Mouse (Mus musculus) T-helper 1 cell (primary cell): ENCODE results near the gene Psmd9.

ENCODE experiments used
- in situ Hi-C: fragments of 300-600 bp; cut with MboI, MseI; formaldehyde crosslinking; loops from one replicate; pipeline ENCODE4 v1.15.1; 2025; ENCODE audit warnings: high pct_unique_total_duplicates

Gene Psmd9

DNA sequence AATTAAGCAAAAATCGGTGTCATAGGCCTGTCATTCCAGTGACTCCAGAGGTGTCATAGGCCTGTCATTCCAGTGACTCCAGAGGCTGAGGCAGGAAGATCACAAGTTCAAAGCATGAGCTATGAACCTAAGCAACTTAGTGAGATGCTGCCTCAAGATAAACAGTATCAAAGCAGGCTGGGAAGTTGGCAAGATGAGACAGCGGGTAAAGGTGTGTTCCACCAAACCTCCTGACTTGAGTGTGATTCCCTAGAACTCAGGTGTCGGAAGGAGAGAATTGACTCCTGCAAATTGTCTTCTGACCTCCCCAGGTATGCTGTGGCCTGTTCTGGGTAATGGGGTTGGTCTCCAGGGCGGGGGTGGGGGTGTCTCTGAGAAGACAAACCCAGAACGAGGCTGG, at the start of gene Psmd9:
Psmd9 (plus strand) TSS at position 130 of the 400 bp plus-strand sequence.
- in situ Hi-C loops: no loop called here

DNA sequence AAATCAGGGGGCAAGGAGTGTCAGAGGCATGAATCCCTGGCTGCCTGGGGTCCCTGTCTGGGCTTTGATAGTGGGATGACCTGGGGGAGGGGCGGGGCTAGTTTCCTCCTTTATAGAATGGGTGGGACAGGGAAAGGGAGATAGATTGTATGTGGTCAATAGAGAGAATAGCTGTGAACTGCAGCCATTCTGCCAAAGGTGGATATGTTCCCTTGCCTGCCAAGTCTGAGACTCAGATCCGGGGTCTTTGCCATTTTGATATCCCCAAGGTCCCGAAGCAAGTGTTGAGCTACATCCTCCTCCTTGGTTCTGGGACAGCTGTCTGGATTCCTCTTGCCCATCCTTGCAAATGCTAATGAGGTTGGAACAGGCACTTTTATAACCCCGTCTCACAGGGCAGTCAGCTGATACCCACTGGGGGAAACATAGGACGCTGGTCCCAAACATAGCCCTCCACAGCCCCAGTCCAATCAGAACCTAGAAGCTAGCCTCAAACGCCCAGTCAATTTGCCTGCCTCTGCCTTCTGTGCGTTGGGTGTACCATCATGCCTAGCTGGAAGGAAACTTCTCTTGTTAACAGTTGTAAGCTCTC, 48.5 kb upstream of the Psmd9 start:
- in situ Hi-C loops: loop anchor here (5.0 kb wide), 1 partner anchor 52 kb away; no protein-coding TSS in a partner anchor

DNA sequence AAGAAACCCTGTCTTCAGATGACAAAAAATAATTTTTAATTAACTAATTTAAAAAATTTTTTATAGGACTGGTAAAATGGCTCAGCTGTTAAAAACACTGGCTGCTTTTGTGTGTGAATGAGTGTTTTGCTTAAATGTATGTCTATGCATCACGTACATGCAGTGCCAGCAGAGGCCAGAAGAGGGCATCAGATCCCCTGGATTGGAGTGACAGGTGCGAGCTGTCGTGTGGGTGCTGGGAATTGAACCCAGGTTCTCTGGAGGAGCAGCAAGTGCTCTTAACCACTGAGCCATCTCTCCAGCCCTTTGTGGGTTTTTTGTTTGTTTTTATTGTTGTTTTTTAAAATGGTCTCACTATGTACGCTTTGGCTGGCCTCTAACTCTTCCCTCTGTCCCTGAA, 47.0 kb upstream of the Psmd9 start:
- in situ Hi-C loops: loop anchor here (5.0 kb wide), 1 partner anchor 50 kb away; no protein-coding TSS in a partner anchor

DNA sequence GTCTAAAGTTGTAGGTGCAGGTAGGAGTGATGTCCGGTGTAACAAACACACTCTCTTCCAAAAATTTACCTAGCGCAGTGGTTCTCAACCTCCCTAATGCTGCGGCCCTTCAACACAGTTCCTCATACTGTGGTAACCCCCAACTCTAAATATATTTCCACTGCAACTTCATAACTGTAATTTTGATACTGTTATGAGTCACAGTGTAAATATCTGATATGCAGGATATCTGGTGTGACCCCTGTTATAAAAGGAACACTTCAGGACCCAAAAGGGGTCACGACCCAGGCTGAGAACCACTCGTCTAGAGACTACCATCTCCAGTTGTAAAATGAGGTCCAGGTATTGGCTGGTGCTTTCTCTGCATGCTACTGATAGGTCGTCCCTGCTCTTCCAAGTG, 44.1 kb upstream of the Psmd9 start:
- in situ Hi-C loops: no loop called here

DNA sequence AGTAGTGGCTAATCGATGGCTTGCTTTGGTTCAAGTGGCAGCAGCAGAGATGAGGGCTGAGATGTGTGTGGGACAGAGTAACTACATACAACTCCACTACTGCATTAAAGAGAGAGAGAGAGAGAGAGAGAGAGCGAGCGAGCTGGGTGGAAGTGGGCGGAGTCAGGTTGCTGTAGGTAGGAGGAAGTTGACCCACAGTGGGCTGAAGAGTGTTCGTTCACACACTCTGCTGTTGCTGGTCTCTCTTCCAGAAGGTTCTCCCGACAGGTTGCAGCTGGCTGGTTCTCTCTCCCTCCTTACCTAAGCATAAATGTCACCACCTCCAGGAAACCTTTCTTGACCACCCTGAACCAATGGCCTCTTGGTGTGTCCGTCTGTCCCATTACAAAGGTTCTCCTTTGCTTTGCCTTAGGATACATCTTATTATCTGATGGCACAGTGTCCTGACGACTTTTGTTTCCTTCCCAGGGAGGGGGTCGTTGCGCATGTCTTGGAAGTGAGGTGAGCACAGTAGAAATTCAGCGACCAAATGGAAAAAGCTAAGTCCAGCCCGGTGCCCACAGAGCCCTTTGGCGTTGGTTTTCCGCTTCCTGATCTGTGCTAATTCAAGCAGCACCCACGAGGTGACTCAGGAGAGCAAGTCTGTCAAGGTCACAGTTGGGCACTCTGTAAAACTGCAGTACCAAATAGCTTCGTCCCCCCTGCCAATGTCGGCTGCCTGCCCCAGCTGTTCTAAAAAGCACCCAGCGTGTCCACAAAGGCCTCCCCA, 43.4 kb upstream of the Psmd9 start:
- in situ Hi-C loops: no loop called here

DNA sequence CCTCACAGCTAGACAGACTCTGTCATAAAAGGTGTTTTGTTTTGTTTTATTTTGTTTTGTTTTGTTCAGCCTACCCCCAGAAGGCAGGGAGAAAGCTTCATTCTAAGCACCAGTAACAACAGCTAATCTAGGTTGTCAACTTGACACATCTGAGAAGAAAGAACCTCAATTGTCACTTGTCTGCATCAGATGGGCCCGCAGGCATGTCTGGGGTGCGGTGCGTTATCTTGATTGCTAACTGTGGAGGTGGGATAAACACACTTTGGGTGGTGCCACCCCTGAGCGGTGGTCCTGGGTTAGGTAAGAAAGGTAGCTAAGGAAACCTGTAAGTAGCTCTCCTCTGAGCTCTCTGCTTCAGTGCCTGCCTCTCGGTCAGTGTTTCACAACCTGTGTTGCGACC, 42.2 kb upstream of the Psmd9 start:
- in situ Hi-C loops: no loop called here

DNA sequence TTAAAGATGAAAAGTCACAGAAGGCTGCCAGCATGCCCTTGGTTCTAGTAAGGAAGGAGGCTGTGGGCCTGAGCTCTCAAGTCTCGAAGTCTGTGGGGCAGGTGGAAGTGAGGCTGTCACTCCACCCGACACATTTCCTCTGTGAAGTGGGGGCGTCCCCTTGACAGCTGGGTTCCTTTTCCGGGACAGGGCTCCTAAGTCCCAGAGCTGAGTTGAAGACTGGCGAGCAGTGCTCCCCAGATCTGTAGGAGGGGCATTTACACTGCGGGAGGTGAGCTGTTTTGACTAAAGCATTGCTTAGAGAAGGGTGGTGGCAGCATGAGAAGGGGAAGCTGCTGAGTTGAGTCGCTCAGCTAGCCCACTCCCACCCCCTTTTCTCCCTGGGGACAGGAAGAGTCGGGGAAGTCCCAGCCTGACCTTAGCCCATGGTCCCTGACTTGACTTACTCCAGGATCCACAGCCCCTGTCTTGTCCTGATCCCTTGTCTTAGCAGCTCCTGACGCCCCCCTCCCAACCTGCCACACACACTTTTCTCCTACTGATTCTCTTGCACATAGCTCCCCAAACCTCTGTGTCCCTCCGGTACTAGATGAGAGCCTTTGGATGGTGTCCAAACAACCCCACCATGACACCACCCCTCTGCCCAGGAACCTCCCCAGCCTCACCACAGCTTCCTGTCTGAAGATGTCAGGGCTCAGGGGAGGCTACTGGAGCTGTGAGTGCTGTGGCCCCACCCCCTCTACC, 40.6 kb upstream of the Psmd9 start:
- in situ Hi-C loops: no loop called here

DNA sequence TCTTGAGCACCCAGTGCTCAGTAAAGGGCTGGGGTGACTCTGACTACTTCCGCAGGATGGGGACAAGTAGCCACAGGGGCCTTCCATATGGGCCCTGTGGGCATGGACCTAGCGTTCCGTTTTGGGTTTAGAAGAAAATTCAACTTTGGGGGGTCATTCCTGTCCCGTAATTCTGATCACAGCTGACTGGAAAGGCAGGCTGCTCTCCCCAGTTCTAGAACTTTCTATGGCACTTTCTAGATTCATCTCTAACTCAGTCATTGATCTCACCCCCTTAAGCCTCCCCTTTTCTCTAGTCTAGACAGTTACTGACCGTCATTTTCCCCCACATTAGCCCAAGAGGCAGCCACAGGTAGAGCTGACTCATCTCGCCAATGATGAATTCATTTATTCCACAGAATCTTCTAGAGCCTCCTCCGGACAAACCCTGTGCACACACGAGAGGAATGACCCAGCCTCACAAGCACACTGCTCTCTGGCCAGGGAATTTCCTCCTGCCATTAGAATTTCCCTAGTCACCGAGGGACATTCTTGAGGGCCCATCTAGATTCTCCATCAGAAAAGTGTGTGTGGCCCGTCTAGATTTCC, 39.9 kb upstream of the Psmd9 start:
- in situ Hi-C loops: no loop called here

DNA sequence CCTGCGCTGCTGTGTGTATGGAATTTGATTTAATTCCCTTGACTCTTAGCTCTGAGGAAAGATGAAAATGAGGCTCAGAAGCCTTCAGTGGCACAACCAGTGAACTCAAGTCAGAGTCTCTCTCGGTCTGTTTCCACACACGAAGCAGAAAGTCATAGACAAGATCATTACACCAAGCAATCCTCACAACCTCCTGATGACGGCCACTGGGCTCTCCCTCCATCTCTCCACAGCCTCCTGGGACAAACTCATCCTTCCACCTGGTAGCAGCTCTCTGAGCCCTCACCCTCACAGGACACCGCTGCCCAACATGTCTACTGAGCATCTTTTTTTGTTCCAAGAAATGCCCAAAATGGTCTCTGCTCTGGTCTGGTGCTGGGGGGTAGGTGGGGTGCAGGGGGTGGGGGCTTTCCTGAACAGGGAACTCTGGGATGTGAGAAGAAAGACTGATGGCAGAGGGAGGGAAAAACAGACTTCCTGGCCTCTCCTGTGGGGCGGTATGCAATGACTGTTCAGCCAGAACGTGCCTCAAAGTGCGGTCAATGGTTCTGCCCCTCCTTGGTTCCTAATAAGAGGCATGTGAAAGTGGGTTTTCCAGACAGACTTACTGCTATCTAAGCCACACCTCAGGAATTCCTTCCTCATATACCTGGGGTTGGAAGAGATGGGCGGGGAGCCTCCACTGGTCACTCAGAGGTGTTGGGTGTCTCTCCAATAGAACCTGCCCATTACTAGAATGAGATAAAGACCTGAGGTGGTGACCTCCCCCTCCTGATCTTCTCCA, 39.0 kb upstream of the Psmd9 start:
- in situ Hi-C loops: loop anchor here (10.0 kb wide), 1 partner anchor 65 kb away; the partner anchor contains the start of gene Tmem120b

DNA sequence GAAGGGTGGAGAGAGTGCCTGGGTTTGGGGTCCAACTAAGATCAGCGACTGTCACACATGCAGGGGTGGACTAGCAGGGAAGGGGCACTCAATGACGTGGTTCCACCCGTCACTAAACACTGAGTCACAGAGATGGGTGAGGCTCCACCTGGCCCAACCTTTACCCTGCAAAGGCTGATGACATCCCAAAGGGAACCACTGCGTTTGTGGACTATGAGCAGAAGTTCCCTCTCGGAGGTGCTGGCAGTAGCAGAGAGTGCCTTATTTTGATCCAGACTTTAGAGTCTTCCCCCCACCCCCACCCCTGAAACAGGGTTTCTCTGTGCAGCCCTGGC, 38.4 kb upstream of the Psmd9 start:
- in situ Hi-C loops: loop anchor here (10.0 kb wide), 1 partner anchor 66 kb away; the partner anchor contains the start of gene Tmem120b

DNA sequence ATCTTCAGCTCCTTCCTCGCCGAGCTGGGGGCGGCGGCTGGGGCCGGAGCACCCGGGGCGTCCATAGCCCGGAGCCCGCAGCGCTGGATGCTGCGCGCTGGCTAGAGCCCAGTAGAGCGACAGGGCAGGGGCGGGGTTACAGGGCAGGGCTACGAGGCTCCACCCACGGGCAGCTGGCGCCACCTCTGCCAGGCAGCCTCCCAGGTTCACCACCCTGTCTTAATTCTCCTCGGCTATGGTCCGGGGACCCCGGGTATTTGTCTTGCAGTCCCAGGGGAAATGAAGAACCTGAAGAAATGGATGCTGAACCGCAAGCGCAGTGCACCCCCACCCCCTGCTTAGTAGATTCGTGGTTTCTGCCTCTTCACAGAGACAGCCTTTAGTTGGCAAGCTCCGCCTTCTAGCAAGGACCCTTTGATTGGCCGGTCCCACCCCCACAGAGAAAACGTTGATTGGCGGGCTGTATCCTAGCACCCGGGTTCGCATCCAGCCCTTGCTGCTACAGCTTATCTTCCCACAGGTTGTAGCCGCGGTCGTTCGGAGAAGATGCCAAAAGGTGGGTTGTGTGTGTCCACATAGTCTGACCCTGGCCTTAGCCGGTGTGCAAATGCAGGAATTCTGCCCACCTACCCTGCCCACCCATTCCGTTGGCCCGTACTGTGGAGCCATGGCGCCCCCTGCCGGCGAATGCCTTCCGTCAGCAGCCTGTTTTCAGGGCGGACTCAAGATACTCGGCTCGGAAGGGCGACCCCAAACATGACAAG, 36.7 kb upstream of the Psmd9 start, which contains the start of gene Rhof:
Rhof (minus strand) TSS at position 385 of the 764 bp plus-strand sequence.
- in situ Hi-C loops: loop anchor here (10.0 kb wide), 1 partner anchor 68 kb away; the partner anchor contains the start of gene Tmem120b

DNA sequence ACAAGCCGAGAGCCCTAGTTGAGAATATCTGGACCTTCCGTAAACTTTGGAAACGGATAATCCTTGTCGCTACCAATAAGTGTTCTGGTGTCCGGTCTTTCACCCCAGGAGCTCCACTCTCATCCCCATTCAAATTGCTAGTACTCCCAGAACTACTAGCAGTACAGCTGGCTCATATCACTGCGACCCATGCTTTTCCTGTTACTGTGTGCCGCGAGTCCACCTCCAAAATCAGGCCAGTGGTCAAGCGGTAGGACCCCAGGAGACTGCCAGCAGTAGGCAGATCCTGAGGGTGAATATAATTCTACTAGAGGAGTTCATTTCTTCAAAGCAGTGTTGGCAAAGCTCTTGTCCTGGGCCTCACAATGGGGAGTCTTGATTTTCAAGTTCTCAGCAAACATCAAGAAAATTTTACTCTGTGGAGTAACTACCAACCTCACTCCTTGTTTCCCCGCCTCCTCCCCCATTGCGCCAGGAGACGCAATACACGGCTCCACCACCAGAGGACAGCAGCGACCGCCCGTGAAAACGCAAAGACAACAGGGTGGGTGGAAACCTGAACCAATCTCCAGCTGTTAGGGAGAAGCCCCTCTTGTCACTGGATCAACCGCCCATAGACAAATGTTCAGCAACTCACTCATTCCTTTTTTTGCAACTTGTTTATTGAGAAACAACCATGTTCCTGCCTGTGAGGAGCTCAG, 36.0 kb upstream of the Psmd9 start:
- in situ Hi-C loops: loop anchor here (10.0 kb wide), 1 partner anchor 68 kb away; the partner anchor contains the start of gene Tmem120b

DNA sequence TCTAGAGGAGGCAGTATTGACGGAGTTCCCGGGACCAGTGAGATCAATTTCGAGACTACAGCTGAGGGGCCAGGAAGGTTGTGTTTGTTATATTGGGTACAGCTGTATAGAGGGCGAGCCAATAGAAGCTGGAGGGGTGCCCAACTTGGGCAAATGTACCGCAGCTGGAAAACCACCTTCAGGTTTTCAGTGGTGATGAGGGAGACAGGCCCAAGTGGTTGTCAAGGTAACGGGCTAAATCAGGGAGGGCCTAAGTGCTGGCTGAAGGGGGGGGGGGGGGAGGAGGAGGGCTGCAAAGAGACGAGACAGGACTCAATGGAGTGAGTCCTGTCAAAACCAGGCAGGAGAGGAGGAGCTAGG, 35.4 kb upstream of the Psmd9 start:
- in situ Hi-C loops: loop anchor here (10.0 kb wide), 1 partner anchor 69 kb away; the partner anchor contains the start of gene Tmem120b

DNA sequence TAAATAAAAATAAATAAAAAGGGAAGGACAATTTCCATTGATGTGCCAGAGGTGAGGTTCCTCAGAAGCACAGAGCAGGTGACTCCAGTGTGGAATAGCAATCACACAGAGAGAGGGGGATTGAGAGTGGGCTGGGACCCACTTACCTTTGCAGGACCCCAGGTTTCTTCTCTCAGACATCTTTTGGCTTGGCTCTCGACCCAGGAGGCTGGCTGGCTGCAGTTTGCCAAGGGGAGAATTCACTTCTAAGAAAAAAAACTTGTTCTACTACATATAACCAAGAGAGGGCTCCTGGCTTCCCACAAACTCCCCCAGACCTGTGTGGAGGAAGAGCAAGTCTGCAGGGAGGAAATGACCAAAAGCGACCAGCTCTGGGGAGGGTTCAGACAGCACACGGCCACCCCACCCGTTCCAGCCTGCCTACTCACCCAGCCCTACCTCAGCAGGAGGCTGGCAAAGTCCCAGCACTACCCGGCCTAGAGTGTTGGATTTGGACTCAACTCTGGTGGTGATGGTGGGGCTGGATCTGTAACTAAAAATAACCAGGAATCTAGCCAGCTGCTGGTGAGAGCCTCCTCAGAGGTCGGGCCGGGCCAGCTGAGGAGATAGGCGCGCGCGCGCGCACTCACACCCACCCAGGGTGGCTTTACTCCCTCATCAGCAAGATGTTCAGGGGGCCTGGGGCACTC, 34.9 kb upstream of the Psmd9 start:
- in situ Hi-C loops: loop anchor here (10.0 kb wide), 1 partner anchor 70 kb away; the partner anchor contains the start of gene Tmem120b

DNA sequence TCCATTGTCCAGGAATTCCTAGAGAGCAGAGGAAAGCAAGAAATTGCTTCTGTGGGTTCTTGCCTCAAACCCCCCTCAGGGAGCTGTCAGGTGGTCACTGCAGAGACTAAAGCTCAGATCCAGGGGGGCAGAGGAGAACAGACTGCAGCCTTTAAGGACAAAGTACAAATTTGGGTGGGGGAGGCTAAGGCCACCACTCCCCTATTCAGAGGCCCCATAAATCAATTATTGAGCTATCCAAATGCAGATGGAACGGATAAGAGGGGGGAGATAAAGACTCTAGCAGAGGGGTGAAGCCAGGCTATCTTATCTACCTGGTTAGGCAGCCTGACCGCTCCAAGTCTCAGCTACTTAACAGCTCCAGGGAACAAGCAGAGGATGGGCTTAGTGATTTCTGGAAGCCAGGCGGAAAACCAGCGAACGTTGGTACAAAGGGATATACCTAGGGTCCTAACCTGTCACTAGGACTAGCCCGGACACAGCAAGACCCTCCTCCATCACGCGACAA, 34.3 kb upstream of the Psmd9 start:
- in situ Hi-C loops: loop anchor here (10.0 kb wide), 1 partner anchor 70 kb away; the partner anchor contains the start of gene Tmem120b

DNA sequence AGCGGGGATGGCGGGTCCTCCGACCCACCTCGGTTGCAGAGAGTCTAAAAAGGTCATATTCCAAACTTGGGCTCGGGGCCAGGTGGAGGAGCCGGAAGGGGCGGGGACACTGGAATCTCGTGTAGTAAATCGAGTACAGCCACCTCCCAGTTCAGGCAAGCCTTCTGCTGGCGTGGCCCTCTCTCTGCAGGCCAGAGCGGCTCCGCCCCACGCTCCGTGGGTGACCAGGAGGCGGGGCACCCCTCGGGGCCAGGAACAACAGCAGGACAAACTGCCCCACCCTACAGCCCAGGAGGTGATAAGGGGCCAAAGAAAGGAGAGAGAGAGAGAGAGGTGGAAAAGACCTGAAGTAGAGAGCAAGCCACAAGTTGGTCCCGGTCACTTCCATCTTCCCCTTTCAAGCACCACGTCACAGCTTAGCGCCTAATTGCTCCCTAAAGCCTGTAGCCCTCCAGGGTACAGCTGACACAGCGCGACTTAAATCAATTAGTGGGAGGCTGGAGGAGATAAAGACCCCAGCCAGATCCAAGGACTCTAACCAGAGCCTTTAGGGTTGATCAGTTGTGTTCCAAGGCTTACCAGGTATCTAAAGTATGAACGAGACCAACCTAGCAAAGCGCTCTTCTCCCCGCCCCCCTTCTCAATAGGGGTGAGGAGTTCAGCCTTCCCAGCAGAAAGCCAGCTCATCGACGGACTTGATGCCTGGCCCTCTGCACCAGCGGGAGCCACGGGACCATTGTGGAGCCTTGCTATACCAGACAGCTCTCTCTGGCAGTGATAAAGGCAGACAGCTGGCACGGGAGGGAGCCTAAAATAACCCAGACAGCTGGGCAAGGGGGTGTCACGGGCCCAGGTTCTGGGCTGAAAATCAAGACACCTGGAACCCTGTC, 33.5 kb upstream of the Psmd9 start:
- in situ Hi-C loops: loop anchor here (10.0 kb wide), 1 partner anchor 71 kb away; the partner anchor contains the start of gene Tmem120b

DNA sequence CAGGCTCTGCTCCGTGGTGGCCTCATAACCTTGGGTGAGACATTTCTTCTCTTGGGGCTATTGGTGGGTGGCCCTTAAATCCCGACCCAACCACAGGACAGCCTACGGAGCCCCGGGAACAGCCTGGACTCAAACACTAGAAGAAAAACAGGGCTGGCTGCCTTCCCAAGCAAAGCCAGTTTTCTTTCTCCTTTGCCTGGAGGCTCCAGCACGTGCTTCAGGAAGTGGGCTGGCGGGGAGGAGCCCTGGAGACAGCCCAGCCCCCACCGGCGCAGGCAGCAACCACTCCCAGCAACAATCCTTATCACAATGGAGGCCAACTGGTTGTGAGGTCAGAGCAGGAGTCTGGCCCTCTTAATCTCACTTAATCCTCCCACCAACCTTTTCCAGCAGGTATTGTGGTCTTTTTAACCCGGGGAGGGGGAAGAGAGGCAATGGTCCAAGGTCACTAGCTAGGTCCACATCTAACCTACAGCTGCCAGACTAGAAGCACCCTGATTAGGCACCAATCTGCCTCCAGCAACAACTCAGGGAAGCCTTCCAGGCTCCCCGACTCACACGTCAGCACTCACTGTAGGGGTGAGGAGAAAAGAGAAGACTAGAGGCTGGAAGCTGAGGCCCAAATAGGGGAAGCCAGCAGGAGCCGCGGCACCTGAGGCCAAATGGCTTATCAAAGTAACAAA, 32.7 kb upstream of the Psmd9 start:
- in situ Hi-C loops: loop anchor here (10.0 kb wide), 1 partner anchor 72 kb away; the partner anchor contains the start of gene Tmem120b
